ENCODE assay signal across 23 mouse cellular contexts in the genomic region with DNA sequence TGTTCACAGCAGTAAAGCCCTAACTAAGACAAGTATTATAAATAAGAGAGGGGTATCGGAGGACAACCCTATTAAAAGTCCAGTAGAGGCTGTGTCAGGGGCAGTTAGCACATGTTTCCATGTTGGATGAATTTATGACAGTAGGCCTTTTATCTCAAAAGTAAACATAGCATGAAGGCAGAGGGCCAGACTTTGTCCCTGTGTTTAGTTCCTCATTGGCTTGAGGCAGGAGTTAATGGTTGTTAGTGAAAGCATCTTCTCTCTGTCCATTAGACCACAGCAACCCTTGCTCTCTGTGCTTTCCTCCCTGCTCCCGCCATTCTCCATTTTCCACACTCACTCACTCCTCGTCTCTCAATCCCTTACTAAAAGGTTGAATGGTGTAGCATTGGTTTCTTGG.
"Had no signal": no experiment of that assay in that cellular context is flagged by ENCODE, and none has a peak within 500 bp of the region (broad histone marks: within the 10 kb centered on the region; RNA-seq: fewer than 3 reads in every experiment).

No protein-coding gene starts in this region.

- DNase-seq: gastrocnemius, postnatal 14 days; gastrocnemius, postnatal 36 days; heart, adult 18-20 months; heart, postnatal 14 days; heart, postnatal 36 days; kidney, adult 18-20 months; kidney, adult 8-10 months; kidney, postnatal 10 days; kidney, postnatal 25 days; kidney, postnatal 4 days; liver; liver, embryonic 13.5 days had no signal

- H3K9me3 ChIP-seq: heart, embryonic 10.5 days; heart, embryonic 13.5 days; heart, embryonic 15.5 days; hindbrain, embryonic 15.5 days; limb, embryonic 10.5 days; limb, embryonic 12.5 days; liver, embryonic 13.5 days had no signal

- H3K36me3 ChIP-seq: heart, embryonic 10.5 days; heart, embryonic 13.5 days; heart, embryonic 15.5 days; hindbrain, embryonic 13.5 days; hindbrain, embryonic 15.5 days; limb, embryonic 10.5 days; limb, embryonic 12.5 days; liver, embryonic 13.5 days had no signal

- ATAC-seq: hindbrain, postnatal 0 days had no signal

- H3K4me1 ChIP-seq: heart, embryonic 10.5 days; heart, embryonic 13.5 days; heart, embryonic 15.5 days; hindbrain, embryonic 13.5 days; hindbrain, embryonic 15.5 days; limb, embryonic 10.5 days; limb, embryonic 12.5 days had no signal

- H3K27ac ChIP-seq: heart, embryonic 10.5 days; heart, embryonic 13.5 days; heart, embryonic 15.5 days; hindbrain, embryonic 13.5 days; hindbrain, embryonic 15.5 days; hindbrain, postnatal 0 days; layer of hippocampus, adult 2 months; left cerebral cortex, adult 2 months; limb, embryonic 10.5 days; limb, embryonic 12.5 days; liver, embryonic 13.5 days had no signal

- H3K4me3 ChIP-seq: heart, embryonic 10.5 days; heart, embryonic 13.5 days; heart, embryonic 15.5 days; hindbrain, embryonic 13.5 days; hindbrain, embryonic 15.5 days; layer of hippocampus, adult 2 months; left cerebral cortex, adult 2 months; limb, embryonic 10.5 days; limb, embryonic 12.5 days; liver, embryonic 13.5 days had no signal

- H3K9ac ChIP-seq: heart, embryonic 13.5 days; heart, embryonic 15.5 days; hindbrain, embryonic 13.5 days; hindbrain, embryonic 15.5 days; limb, embryonic 12.5 days; liver, embryonic 13.5 days had no signal

- H3K27me3 ChIP-seq: heart, embryonic 13.5 days; heart, embryonic 15.5 days; hindbrain, embryonic 13.5 days; hindbrain, embryonic 15.5 days; limb, embryonic 12.5 days; liver, embryonic 13.5 days had no signal

- H3K4me2 ChIP-seq: heart, embryonic 13.5 days; heart, embryonic 15.5 days; hindbrain, embryonic 13.5 days; hindbrain, embryonic 15.5 days; limb, embryonic 12.5 days; liver, embryonic 11.5 days; liver, embryonic 13.5 days had no signal
